Mouse (Mus musculus) adrenal gland (tissue): ENCODE results near the gene Eef1g.
"Not testable (repeated sequence)": the region's sequence is repeated elsewhere in the genome, so short reads cannot be mapped to it uniquely, and the experiment has no call there.

Experiments used
- intact Hi-C: fragments of 180-260 bp; cut with DNase I; formaldehyde crosslinking; loops from one replicate; pipeline ENCODE4 v1.15.1; 2025

Eef1g gene

GRCm38 (mm10) chr19:8983150-8983650 is 16.4 kb downstream of the Eef1g start:
- intact Hi-C loops, result no loop called here

GRCm38 (mm10) chr19:8984255-8984868 is 17.5 kb downstream of the Eef1g start:
- intact Hi-C loops, result no loop called here

GRCm38 (mm10) chr19:8985891-8986290 is 19.1 kb downstream of the Eef1g start:
- intact Hi-C loops, result no loop called here

GRCm38 (mm10) chr19:8987816-8988215 is 21.0 kb downstream of the Eef1g start:
- intact Hi-C loops, result no loop called here

GRCm38 (mm10) chr19:8988346-8989065 is 21.7 kb downstream of the Eef1g start:
- intact Hi-C loops, result no loop called here

- intact Hi-C loops, result no loop called here
Observed at GRCm38 (mm10) chr19:8989066-8989566, 22.3 kb downstream of the Eef1g start, which contains the start of gene Ahnak. Ahnak (plus strand) TSS chr19:8989284.

GRCm38 (mm10) chr19:8989567-8990431 is 23.0 kb downstream of the Eef1g start:
- intact Hi-C loops, result no loop called here

- intact Hi-C loops, result no loop called here
Observed at GRCm38 (mm10) chr19:8990432-8991102, 23.7 kb downstream of the Eef1g start.

- intact Hi-C loops, result no loop called here
Observed at GRCm38 (mm10) chr19:8991245-8991870, 24.5 kb downstream of the Eef1g start.

GRCm38 (mm10) chr19:8991871-8992735 is 25.3 kb downstream of the Eef1g start:
- intact Hi-C loops, result no loop called here

- intact Hi-C loops, result loop anchor here (1.0 kb wide), 1 partner anchor 89 kb away; no protein-coding TSS in a partner anchor
Observed at GRCm38 (mm10) chr19:8992769-8993624, 26.2 kb downstream of the Eef1g start.

GRCm38 (mm10) chr19:8993625-8993912 is 26.7 kb downstream of the Eef1g start:
- intact Hi-C loops, result loop anchor here (1.0 kb wide), 1 partner anchor 89 kb away; no protein-coding TSS in a partner anchor

GRCm38 (mm10) chr19:8994813-8995607 is 28.2 kb downstream of the Eef1g start:
- intact Hi-C loops, result no loop called here

- intact Hi-C loops, result no loop called here
Observed at GRCm38 (mm10) chr19:8996601-8997000, 29.8 kb downstream of the Eef1g start.

- intact Hi-C loops, result no loop called here
Observed at GRCm38 (mm10) chr19:8997546-8997945, 30.7 kb downstream of the Eef1g start.

GRCm38 (mm10) chr19:8998546-8998945 is 31.7 kb downstream of the Eef1g start:
- intact Hi-C loops, result no loop called here

- intact Hi-C loops, result no loop called here
Observed at GRCm38 (mm10) chr19:8999223-8999622, 32.4 kb downstream of the Eef1g start.

- intact Hi-C loops, result not testable (repeated sequence)
Observed at GRCm38 (mm10) chr19:9006915-9007314, 40.1 kb downstream of the Eef1g start.
